Mouse (Mus musculus): ENCODE results near the gene Ugt1a7c. TPM values are rescaled to one million over a fixed set of nuclear protein-coding genes. Genes with fewer than 3 reads are reported as not detected.

The Ugt1a7c gene
- polyA plus RNA-seq, 1 experiment from 2014 or later, result 0.80 TPM

DNA sequence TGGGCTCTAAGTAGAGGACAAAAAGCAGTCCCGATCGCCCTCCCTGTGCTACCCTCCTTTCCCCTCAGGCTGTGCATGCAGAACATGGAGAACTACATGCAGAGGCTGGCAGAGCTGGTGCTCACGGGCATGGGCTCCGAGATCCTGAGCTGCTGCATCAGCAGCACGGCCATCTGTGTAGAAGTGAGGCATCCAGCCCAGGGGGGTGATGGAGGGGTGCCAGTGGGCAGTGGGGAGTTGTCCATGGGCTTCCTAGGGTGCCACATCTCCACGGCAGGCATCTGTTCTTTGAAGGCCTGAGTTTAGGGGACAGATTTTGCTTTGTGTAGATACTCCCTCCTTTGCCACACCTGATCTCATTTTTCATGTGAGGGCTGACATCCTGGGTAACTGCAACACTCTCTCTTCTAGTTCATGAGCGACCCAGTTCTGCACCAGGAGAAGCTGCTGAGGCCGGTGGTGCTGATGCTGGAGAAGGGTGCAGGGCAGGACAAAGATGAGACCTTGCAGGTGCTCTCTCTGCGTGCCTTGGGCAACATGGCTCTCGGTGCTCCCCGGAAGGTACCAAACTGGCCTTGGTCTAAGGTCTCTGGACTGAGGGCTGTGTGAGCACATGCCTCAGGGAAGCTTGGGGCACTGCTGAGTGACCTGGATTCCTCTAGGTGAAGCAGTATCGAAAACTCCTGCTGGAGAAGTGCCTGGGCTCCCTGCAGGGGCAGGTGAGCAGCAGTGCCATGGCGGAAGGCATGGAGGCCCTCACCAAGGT lies 161.3 kb downstream of the Ugt1a7c start:
- Histone ChIP-seq H3K4me3 (no peak overlapping the region), H3K9me3 (replicated peaks) (peaks cover 79% of the 10 kb centered on the region), H3K27ac (no peak overlapping the region), H3K27me3 (no peaks in the 10 kb centered on the region), H3K36me3 (peaks cover 20% of the 10 kb centered on the region), H3K4me1 (no peaks in the 10 kb centered on the region), H3K9ac (no peak overlapping the region), H3K4me2 (replicated peaks) (no peak overlapping the region)
- 82% methylated on average over 13 of the region's 13 CpGs for WGBS
- no peak for ATAC-seq (ENCODE audit: low FRiP score)

DNA sequence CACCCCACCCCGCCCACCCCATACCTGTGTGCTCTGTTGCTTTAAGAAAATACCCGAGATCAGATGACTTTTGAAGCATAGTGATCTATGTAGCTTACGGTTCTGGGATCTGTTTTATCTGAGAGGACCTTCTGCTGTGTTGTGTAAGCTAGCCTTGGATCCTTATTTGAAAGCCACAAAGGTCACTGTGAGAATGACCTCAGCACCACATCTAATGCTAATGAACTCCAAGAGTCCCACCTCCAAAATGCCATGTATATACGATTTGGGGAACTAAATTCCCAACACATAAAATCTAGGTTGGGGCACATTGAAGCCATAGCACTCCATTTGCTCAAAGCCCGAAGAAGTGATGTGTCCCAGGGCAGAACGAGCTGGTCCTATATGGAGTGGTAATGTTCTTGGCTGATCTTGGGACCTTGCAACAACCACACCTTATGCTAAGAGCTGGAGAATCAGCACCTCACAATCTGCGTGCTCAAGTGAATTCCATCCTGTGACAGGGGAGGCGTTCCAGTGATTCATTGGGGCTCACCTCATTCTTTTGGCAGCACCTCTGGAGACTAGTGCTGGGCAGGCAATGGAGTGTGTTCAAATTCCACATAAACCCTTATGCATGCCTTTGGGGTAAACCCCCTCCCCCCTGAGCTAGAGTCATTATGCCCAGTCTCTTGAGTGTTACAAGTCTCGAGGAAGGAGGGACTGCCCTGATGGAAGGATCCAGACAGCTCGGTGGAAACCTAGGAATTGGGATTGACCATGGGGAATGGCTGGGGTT lies 162.2 kb downstream of the Ugt1a7c start:
- no peak for ATAC-seq (ENCODE audit: low FRiP score)
- no peak overlapping the region for H3K4me2 ChIP-seq (replicated peaks)
- H3K4me1 ChIP-seq, result no peaks in the 10 kb centered on the region
- no peak overlapping the region for H3K9ac ChIP-seq
- 80% methylated on average over 10 of the region's 10 CpGs for WGBS
- H3K36me3 ChIP-seq, result peaks cover 28% of the 10 kb centered on the region
- no peak overlapping the region for H3K27ac ChIP-seq
- peaks cover 78% of the 10 kb centered on the region for H3K9me3 ChIP-seq (replicated peaks)
- H3K27me3 ChIP-seq, result no peaks in the 10 kb centered on the region
- H3K4me3 ChIP-seq, result no peak overlapping the region

DNA sequence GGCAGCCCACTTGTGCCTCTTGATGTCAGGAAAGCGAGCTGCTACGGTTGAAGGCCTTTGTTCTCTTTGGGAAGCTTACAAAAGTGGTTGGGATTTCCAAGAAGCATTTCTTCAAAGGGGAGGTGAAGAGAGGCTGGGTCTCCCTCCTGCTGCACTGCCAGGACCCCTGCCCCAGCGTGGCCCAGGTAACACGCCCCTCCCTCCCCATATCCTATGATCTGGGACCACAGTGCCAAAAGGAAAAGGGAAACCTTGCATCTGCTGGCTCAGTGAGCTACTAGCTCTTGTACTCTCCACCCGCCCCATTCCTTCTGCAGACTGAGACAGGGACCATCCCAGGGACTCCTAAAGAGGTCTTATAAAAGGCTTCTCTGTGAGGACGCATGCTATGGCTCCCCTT lies 162.8 kb downstream of the Ugt1a7c start:
- no peak overlapping the region for H3K9ac ChIP-seq
- peaks cover 71% of the 10 kb centered on the region for H3K9me3 ChIP-seq (replicated peaks)

DNA sequence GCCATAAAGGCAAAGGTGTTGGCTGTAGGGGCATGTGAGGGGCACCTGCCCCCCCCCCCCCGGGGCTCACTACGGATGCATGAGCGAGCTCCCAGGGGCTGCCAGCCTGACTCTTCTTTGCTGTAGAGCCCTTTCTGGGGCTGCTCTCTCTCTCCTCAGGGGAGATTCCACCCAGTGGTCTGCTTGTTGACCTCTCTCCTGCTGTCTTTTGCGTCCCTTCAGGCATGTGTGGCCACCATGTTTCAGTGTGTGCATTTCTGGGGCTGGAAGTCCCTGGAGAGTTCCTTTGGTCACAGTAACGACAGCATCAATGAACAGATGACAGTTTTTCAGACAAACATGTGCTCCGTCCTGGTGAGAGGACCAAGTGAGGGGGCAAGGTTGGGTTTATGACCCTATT lies 163.5 kb downstream of the Ugt1a7c start:
- H3K36me3 ChIP-seq, result peaks cover 41% of the 10 kb centered on the region
- no peak overlapping the region for H3K4me2 ChIP-seq (replicated peaks)
- no peaks in the 10 kb centered on the region for H3K27me3 ChIP-seq
- no peak overlapping the region for H3K4me3 ChIP-seq
- H3K27ac ChIP-seq, result no peak overlapping the region
- H3K4me1 ChIP-seq, result no peaks in the 10 kb centered on the region
- H3K9ac ChIP-seq, result no peak overlapping the region
- 65% methylated on average over 6 of the region's 6 CpGs for WGBS
- ATAC-seq (ENCODE audit: low FRiP score), result no peak
- H3K9me3 ChIP-seq (replicated peaks), result peaks cover 66% of the 10 kb centered on the region

More for the DNA sequence above, 162.8 kb downstream of the Ugt1a7c start:
- ATAC-seq (ENCODE audit: low FRiP score), result no peak
- peaks cover 34% of the 10 kb centered on the region for H3K36me3 ChIP-seq
- H3K4me2 ChIP-seq (replicated peaks), result no peak overlapping the region
- H3K4me1 ChIP-seq, result no peaks in the 10 kb centered on the region
- no peak overlapping the region for H3K27ac ChIP-seq
- WGBS, result 81% methylated on average over 6 of the region's 6 CpGs
- no peak overlapping the region for H3K4me3 ChIP-seq
- H3K27me3 ChIP-seq, result no peaks in the 10 kb centered on the region

DNA sequence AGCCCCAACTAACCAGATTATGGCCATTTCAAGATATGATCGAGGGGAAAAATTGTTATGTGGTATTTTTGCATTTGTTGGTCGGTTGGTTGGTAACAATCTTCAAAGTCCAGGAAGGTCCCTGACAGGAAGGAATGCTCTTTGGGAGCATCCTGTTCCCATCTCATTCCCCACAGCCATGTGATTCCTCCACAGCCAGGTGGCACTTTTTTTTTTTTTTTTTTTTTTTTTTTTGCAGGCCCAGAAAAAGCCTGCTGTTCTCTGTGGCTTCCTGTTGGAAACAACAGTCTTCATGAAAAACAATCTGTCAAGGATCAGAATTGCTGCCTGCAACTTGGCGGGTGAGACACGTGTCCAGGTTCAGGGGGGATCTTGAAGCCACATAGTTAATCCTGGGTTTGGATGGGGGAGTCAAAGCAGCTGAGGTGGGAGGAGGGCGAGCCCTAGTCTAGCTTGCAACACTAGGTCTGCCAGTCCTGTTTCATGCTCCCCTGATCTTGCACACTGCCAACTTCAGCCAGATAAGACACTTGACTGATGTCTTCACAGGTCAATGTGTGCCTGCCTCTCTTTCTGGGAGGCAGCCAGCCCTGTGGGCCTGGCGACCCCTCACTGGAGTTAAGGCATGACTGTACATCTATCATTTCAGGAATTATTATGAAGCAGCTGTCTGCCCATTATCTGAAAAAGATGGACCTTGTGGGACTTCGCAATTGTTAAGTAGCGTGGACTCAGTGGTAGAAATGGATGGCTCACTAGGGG lies 164.2 kb downstream of the Ugt1a7c start:
- no peak overlapping the region for H3K9ac ChIP-seq

DNA sequence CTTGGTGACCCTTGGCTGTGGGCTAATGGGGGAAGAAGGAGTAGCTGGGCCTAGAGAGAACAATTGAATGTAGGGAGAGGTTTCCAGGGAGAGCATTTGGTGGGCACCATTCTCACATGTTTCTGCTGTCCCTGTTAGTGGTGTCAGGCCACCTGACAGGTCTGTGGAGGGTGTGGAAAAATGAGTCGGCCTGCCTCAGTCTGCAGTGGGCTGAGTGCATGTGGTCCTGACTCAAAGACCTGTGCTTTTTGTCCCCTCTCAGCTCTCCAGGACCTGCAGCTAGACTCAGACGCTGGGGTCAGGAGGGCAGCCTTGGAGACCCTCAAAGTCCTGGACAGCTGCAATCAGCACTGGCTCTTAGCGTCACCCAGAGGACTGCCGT lies 164.8 kb downstream of the Ugt1a7c start:
- Histone ChIP-seq H3K4me2 (replicated peaks) (no peak overlapping the region), H3K4me1 (no peaks in the 10 kb centered on the region), H3K9ac (no peak overlapping the region), H3K27me3 (no peaks in the 10 kb centered on the region), H3K27ac (no peak overlapping the region), H3K9me3 (replicated peaks) (peaks cover 61% of the 10 kb centered on the region), H3K4me3 (no peak overlapping the region), H3K36me3 (peaks cover 54% of the 10 kb centered on the region)
- ATAC-seq (ENCODE audit: low FRiP score), result 0 out of 2 replicates have a peak, but pooled peaks have one; percentile 1
- WGBS, result 77% methylated on average over 4 of the region's 4 CpGs

More for the DNA sequence above, 164.2 kb downstream of the Ugt1a7c start:
- WGBS, result 77% methylated on average over 8 of the region's 8 CpGs
- ATAC-seq (ENCODE audit: low FRiP score), result 0 out of 2 replicates have a peak, but pooled peaks have one; percentile 0
- Histone ChIP-seq H3K4me1 (no peaks in the 10 kb centered on the region), H3K27ac (no peak overlapping the region), H3K27me3 (no peaks in the 10 kb centered on the region), H3K4me3 (no peak overlapping the region), H3K36me3 (peaks cover 48% of the 10 kb centered on the region), H3K4me2 (replicated peaks) (no peak overlapping the region), H3K9me3 (replicated peaks) (peaks cover 67% of the 10 kb centered on the region)

DNA sequence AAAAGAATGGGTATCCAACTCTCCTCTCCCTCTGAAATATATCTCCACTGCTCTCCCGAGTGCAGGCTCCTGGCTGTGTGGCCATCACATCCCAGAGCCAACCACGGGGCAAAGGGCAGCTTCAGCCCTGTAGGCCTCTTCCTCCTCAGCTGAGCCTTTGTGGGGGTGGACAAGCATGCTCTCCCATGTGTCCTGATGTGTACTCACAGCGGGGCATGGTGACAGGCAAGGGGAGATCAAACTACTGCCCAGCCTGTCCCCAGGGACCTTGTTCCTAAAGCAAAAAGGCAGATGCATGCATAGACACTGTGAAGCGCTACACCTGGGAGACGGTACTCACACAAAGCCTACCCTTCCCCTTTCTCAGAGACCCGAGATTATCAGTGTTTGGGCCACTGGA lies 165.3 kb downstream of the Ugt1a7c start:
- no peaks in the 10 kb centered on the region for H3K4me1 ChIP-seq
- H3K9ac ChIP-seq, result no peak overlapping the region
- H3K27ac ChIP-seq, result no peak overlapping the region
- no peak overlapping the region for H3K4me2 ChIP-seq (replicated peaks)
- peak; percentile 2; the same call in 1 of the 2 replicates for ATAC-seq (ENCODE audit: low FRiP score)
- no peak overlapping the region for H3K4me3 ChIP-seq
- H3K9me3 ChIP-seq (replicated peaks), result peaks cover 58% of the 10 kb centered on the region
- WGBS, result 81% methylated on average over 6 of the region's 6 CpGs
- no peaks in the 10 kb centered on the region for H3K27me3 ChIP-seq
- peaks cover 58% of the 10 kb centered on the region for H3K36me3 ChIP-seq

DNA sequence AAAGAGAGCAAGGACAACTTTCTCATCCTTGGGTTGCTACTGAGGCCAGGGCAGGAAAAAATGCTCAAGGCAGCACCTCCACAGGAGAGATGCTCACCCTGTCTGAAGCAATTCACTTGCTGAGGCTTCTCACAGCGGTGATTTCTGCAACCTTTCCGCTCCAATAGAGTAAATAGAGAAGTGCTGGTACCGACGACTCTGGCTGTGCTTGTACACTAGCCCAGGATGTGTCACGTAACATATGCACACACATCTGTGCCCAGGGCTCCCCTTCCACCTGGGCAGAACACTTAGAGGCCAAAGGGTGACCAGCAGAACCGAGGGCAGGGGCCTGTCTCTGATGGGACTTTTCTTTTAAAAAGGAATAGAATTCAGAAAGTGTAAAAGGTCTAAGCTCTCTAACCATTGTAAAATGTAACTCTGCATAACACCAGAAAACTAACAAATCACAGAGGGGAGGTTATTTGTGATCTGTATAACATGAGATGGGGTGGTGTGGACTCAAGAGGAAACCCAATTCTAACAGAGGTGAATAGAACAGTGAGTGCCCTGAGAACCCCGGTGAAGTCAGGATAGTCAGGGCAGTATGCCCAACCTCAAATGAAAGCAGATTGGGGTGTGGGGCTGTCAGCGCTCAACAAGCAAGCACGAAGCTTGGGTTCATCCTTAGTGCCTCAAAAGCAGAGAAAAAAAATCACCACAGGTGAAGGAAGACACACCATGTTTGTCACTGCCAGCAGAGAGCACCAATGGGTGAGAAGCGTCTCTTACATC lies 165.9 kb downstream of the Ugt1a7c start:
- no peaks in the 10 kb centered on the region for H3K27me3 ChIP-seq
- ATAC-seq (ENCODE audit: low FRiP score), result no peak
- WGBS, result 84% methylated on average over 10 of the region's 10 CpGs
- no peak overlapping the region for H3K4me2 ChIP-seq (replicated peaks)
- peaks cover 65% of the 10 kb centered on the region for H3K36me3 ChIP-seq
- no peak overlapping the region for H3K27ac ChIP-seq
- H3K4me3 ChIP-seq, result no peak overlapping the region
- H3K9me3 ChIP-seq (replicated peaks), result peaks cover 57% of the 10 kb centered on the region
- H3K4me1 ChIP-seq, result no peaks in the 10 kb centered on the region
- H3K9ac ChIP-seq, result no peak overlapping the region

DNA sequence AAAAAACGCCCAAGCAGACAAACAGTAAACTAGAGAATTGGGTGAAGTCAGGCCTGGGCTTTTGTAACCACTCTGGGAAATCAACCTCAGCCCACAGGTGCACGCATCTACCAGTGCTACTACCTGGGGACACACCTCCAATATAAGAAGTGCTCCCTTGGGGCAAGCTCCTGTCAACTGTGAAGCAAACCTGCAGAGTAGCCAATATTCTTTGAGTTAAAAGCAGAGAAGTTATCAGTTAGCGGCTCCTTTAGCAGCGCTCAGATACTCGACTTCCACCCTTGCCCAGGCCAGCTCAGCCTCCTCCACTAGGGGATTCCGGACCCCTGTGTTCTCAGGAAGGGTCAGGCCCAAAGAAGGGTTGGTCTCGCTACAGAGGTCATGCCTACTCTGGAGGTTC lies 166.8 kb downstream of the Ugt1a7c start:
- no peaks in the 10 kb centered on the region for H3K27me3 ChIP-seq
- peaks cover 74% of the 10 kb centered on the region for H3K36me3 ChIP-seq
- H3K9ac ChIP-seq, result no peak overlapping the region
- H3K4me1 ChIP-seq, result no peaks in the 10 kb centered on the region
- 85% methylated on average over 7 of the region's 7 CpGs for whole genome bisulfite sequencing
- H3K4me2 ChIP-seq (replicated peaks), result no peak overlapping the region
- H3K9me3 ChIP-seq (replicated peaks), result peaks cover 48% of the 10 kb centered on the region
- H3K27ac ChIP-seq, result no peak overlapping the region
- no peak overlapping the region for H3K4me3 ChIP-seq
- no peak for ATAC-seq (ENCODE audit: low FRiP score)

DNA sequence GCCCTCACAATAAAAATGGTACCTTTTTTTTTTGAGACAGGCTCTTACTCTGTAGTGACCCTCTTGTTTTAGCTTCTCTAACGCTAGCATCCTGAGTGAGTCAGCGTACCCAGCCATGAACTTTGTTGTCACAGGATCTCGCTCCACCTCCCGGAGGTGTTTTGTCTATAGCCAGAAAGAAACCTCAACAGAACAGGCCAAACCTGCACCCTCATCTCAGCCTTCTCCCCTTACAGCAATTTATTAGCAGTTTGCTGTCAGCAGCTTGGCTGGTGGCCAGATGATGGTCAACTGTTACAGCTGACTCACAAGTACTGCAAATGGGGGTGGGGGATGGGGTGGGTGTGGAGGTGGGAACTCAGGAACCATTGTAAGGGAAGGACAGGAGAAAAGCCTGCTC lies 167.4 kb downstream of the Ugt1a7c start:
- WGBS, result 83% methylated on average over 4 of the region's 4 CpGs
- H3K27me3 ChIP-seq, result no peaks in the 10 kb centered on the region
- H3K9ac ChIP-seq, result no peak overlapping the region
- peaks cover 80% of the 10 kb centered on the region for H3K36me3 ChIP-seq
- ATAC-seq (ENCODE audit: low FRiP score), result no peak
- H3K27ac ChIP-seq, result no peak overlapping the region
- no peak overlapping the region for H3K4me3 ChIP-seq
- peaks cover 43% of the 10 kb centered on the region for H3K9me3 ChIP-seq (replicated peaks)
- H3K4me2 ChIP-seq (replicated peaks), result no peak overlapping the region
- no peaks in the 10 kb centered on the region for H3K4me1 ChIP-seq

DNA sequence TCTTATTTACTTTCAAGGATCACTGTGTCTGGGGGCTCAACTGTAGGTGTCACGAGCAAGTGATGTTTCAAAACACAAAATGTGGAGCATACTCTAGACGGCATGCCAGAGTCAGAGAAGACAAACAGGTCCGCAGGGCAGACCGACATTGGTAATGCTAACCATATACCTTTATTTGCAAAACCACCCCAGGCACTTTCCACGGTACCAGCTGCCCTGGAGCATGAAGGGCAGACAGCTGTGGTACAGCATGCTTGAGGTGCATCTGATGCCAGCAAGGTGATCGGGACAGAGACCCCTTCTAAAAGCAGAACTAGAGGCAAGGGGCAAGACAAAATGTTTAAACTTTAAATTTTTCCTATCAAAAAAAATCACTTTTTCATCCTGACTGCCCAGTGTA lies 168.1 kb downstream of the Ugt1a7c start:
- no peak overlapping the region for H3K9ac ChIP-seq
- H3K27me3 ChIP-seq, result no peaks in the 10 kb centered on the region
- peaks cover 87% of the 10 kb centered on the region for H3K36me3 ChIP-seq
- no peak overlapping the region for H3K4me2 ChIP-seq (replicated peaks)
- H3K9me3 ChIP-seq (replicated peaks), result peaks cover 36% of the 10 kb centered on the region
- no peaks in the 10 kb centered on the region for H3K4me1 ChIP-seq
- WGBS, result 78% methylated on average over 6 of the region's 6 CpGs
- H3K27ac ChIP-seq, result no peak overlapping the region
- ATAC-seq (ENCODE audit: low FRiP score), result no peak
- H3K4me3 ChIP-seq, result no peak overlapping the region
